Mouse (Mus musculus) erythroblast, embryonic 14.5 days (primary cell): Measurements from ENCODE around the gene Mettl7a2. TPM values are rescaled to one million over a fixed set of nuclear protein-coding genes. Genes with fewer than 3 reads are reported as not detected.
A peak's percentile ranks its signal among the peaks of the same experiment; 100 is the strongest.
"Not testable (repeated sequence)": the region's sequence is repeated elsewhere in the genome, so short reads cannot be mapped to it uniquely, and the experiment has no call there.

Source experiments
- H3K27me3 ChIP-seq: 2 replicates; pipeline ENCODE4 v1.6.1; 2012; ENCODE audit warnings: inconsistent platforms; ENCODE audit not compliant: control insufficient read depth
- H3K36me3 ChIP-seq: 2 replicates; pipeline ENCODE4 v1.6.1; 2012; ENCODE audit warnings: mild to moderate bottlenecking, inconsistent platforms; ENCODE audit not compliant: control insufficient read depth
- H3K4me1 ChIP-seq: 2 replicates; pipeline ENCODE4 v1.6.1; 2012; ENCODE audit warnings: inconsistent platforms; ENCODE audit not compliant: control insufficient read depth
- H3K4me3 ChIP-seq: replicated peaks from 2 replicates; pipeline ENCODE3; 2012; ENCODE audit warnings: moderate library complexity, mild to moderate bottlenecking, inconsistent platforms
- H3K9me3 ChIP-seq: 2 replicates; pipeline ENCODE4 v1.6.1; 2012; ENCODE audit warnings: low read length, inconsistent platforms, mixed read lengths; ENCODE audit not compliant: control insufficient read depth
- GATA1 ChIP-seq: IDR thresholded peaks from 2 replicates; pipeline ENCODE4 v1.6.1; 2012; ENCODE audit warnings: low read length, inconsistent platforms, mixed read lengths
- TAL1 ChIP-seq: IDR thresholded peaks from 3 replicates; pipeline ENCODE4 v1.6.1; 2012; ENCODE audit warnings: low read length, inconsistent platforms, mixed read lengths
- polyA plus RNA-seq: library from polyadenylated mRNA; stranded (reverse); fragments of >175 nt; gene quantifications from 2 replicates; pipeline ENCODE4 v1.2.3, GENCODE M21; 2012

Mettl7a2 gene
- polyA plus RNA-seq, result not detected in 2 replicates

GRCm38 (mm10) chr15:100352711-100353250, at the start of gene Mettl7a2, which contains the start of gene Methig1:
TSS of gene Mettl7a2 (plus strand) at chr15:100353200.
TSS of gene Methig1 (plus strand) at chr15:100353149.
- TF ChIP-seq TAL1, result no peak
- TF ChIP-seq GATA1, result no peak
- Histone ChIP-seq H3K9me3 (no peaks in the 10 kb centered on the region), H3K27me3 (peaks cover 2% of the 10 kb centered on the region; the same call in 1 of the 2 replicates), H3K4me3 (no peak within 1 kb of the TSS), H3K36me3 (no peaks in the 10 kb centered on the region), H3K4me1 (no peaks in the 10 kb centered on the region)

- Histone ChIP-seq H3K27me3 (no peaks in the 10 kb centered on the region), H3K4me1 (peaks cover 66% of the 10 kb centered on the region), H3K36me3 (peaks cover 27% of the 10 kb centered on the region), H3K4me3 (peak overlapping the region; percentile 84), H3K9me3 (no peaks in the 10 kb centered on the region)
- TF ChIP-seq GATA1 (no peak), TAL1 (no peak)
These were observed 49.5 kb upstream of the Mettl7a2 start for GRCm38 (mm10) chr15:100303428-100304018.

GRCm38 (mm10) chr15:100304019-100304991, 48.7 kb upstream of the Mettl7a2 start, which contains the start of gene Mettl7a1:
TSS of gene Mettl7a1 (plus strand) at chr15:100304140.
- H3K4me3 ChIP-seq, result peak within 1 kb of the TSS; percentile 84
- H3K36me3 ChIP-seq, result peaks cover 28% of the 10 kb centered on the region
- H3K4me1 ChIP-seq, result peaks cover 64% of the 10 kb centered on the region
- H3K27me3 ChIP-seq, result no peaks in the 10 kb centered on the region
- no peaks in the 10 kb centered on the region for H3K9me3 ChIP-seq
- TF ChIP-seq TAL1 (no peak), GATA1 (no peak)

GRCm38 (mm10) chr15:100306201-100306600, 46.8 kb upstream of the Mettl7a2 start:
- H3K27me3 ChIP-seq, result no peaks in the 10 kb centered on the region
- TF ChIP-seq TAL1 (no peak), GATA1 (no peak)
- peaks cover 36% of the 10 kb centered on the region for H3K36me3 ChIP-seq
- peaks cover 50% of the 10 kb centered on the region for H3K4me1 ChIP-seq
- H3K9me3 ChIP-seq, result no peaks in the 10 kb centered on the region
- peak overlapping the region; percentile 64 for H3K4me3 ChIP-seq

GRCm38 (mm10) chr15:100307438-100308096, 45.4 kb upstream of the Mettl7a2 start:
- not testable (repeated sequence) for H3K4me3 ChIP-seq
- Histone ChIP-seq H3K36me3 (peaks cover 46% of the 10 kb centered on the region), H3K4me1 (peaks cover 52% of the 10 kb centered on the region)

GRCm38 (mm10) chr15:100312346-100312745, 40.7 kb upstream of the Mettl7a2 start:
- TF ChIP-seq TAL1, result no peak
- no peak for TF ChIP-seq GATA1
- Histone ChIP-seq H3K4me1 (peaks cover 12% of the 10 kb centered on the region), H3K36me3 (peaks cover 48% of the 10 kb centered on the region), H3K27me3 (no peaks in the 10 kb centered on the region), H3K4me3 (no peak overlapping the region), H3K9me3 (peaks cover 5% of the 10 kb centered on the region; the same call in 1 of the 2 replicates)

More at GRCm38 (mm10) chr15:100307438-100308096, 45.4 kb upstream of the Mettl7a2 start:
- not testable (repeated sequence) for H3K9me3 ChIP-seq, H3K27me3 ChIP-seq

- no peak overlapping the region for H3K4me3 ChIP-seq
- no peak for TF ChIP-seq GATA1
- TF ChIP-seq TAL1, result no peak
- peaks cover 40% of the 10 kb centered on the region for H3K36me3 ChIP-seq
- H3K27me3 ChIP-seq, result no peaks in the 10 kb centered on the region
- peaks cover 4% of the 10 kb centered on the region; the same call in 1 of the 2 replicates for H3K4me1 ChIP-seq
- peaks cover 5% of the 10 kb centered on the region; the same call in 1 of the 2 replicates for H3K9me3 ChIP-seq
These were observed 38.4 kb upstream of the Mettl7a2 start for GRCm38 (mm10) chr15:100314448-100315145.

- not testable (repeated sequence) for H3K27me3 ChIP-seq, H3K4me3 ChIP-seq, H3K9me3 ChIP-seq, H3K4me1 ChIP-seq
- peaks cover 16% of the 10 kb centered on the region for H3K36me3 ChIP-seq
These were observed 34.9 kb upstream of the Mettl7a2 start for GRCm38 (mm10) chr15:100318014-100318671.
